Mouse (Mus musculus): ENCODE data around the gene St13.

The St13 gene

DNA sequence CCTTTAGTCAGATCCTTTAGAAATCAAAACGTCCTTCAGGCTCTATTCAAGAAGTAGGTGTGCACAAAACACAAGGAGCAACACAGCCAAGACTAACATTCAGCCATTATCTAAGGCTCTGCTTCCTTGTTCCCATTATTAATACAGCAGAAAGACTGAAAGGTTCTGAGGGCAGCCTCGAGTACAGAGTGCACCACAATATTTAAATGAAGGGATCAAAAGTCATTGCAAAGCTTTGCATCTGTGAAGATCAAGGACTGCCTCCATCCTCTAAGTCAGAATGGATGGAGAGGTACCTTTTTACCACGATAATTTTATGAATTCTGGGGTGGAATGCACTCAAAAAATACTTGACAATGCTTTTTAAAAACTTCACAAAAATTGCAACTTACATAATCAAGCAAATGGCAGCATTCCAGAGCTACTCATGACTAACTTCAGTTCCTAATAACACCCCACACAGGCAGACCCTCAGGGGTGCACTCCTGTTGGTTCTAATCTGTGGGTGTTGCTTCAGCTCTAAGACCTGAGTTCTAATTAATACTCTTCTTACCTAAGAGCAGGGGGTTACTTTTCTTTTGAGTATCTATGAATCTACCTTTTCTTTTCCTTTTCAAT lies 69.0 kb downstream of the St13 start:
- in situ Hi-C loops (cut with MboI; ENCODE audit: unreplicated experiment in 2 of 2), result no loop called here

GRCm38 (mm10) chr15:81329721-81330369 lies 70.0 kb downstream of the St13 start:
- in situ Hi-C loops (cut with MboI; ENCODE audit: unreplicated experiment in 2 of 2), result no loop called here

DNA sequence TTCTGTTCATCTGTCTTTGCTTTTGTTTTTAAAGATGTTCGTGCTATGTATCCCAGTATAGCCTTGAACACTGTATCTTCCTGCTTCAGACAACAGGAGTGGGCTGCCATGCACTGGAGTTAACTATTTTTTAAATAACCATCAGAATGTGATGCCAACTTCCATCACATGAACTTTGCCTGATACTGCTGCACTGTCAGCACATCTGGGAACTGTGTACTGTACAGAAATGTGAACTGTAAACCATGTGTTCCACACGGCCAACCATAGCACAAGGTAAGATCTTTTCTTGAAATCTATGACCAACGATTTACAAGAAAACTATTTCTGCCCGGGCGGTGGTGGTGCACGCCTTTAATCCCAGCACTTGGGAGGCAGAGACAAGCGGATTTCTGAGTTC lies 72.4 kb downstream of the St13 start:
- in situ Hi-C loops (cut with MboI; ENCODE audit: unreplicated experiment in 2 of 2), result no loop called here

DNA sequence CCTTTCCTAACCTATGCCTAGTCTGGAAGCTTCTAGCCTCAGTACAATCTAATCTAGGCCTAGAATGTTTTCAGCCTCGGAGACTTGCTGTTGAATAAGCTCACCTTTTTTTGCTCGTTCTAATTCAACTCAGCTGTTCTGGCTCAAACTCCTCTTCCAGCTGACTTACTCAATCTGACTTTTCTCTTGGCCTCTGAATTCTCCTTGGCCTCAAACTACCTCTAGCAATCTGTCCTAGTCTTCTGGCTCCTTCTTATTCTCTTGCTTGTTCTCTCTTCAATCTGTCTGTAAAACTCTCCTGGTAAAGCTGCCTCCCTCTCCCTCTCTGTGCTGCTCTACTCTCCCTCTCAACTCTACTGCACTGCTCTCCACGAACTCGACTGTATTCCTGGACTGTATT lies 74.9 kb downstream of the St13 start:
- in situ Hi-C loops (cut with MboI; ENCODE audit: unreplicated experiment in 2 of 2), result no loop called here

- in situ Hi-C loops (cut with MboI; ENCODE audit: unreplicated experiment in 2 of 2), result no loop called here
Measured at GRCm38 (mm10) chr15:81320137-81320536, 79.7 kb downstream of the St13 start.

DNA sequence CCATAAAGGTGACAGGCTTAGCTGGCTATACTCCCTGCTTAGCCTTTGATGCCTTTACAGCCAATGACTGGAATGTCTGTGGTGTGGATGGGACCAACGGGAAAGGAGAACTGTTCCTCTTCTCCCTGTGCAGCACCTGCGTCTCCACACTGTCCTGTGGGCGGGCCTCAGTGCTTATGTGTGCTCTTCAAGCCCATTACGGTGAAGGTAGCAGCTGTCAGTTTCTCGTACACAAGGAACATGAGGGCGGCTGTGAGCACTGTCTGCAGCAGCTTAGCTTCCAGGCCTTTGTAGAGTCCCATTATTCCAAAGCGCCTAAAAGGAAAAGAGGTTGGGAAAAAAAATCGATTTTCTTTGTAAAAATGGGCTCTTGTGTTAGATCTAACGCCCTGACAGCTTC lies 80.4 kb downstream of the St13 start:
- in situ Hi-C loops (cut with MboI; ENCODE audit: unreplicated experiment in 2 of 2), result no loop called here

- in situ Hi-C loops (cut with MboI; ENCODE audit: unreplicated experiment in 2 of 2), result no loop called here
Measured at GRCm38 (mm10) chr15:81313928-81314327, 85.9 kb downstream of the St13 start.

Measured in v-Abl transformed pro-B cells (cell line).